Mouse (Mus musculus): ENCODE results near the gene 1700018B08Rik.

- TF ChIP-seq CTCF (conservative IDR thresholded peaks at IDR 0.05; ENCODE audit: low read length) (no peak), POU5F1 (IDR thresholded peaks at IDR 0.05; ENCODE audit: borderline replicate concordance, low read length) (no peak)
Observed at GRCm38 (mm10) chr8:121572121-121572520, 28.0 kb upstream of the 1700018B08Rik start.
